8 mouse cellular contexts compared by ENCODE assay signal in the genomic region with DNA sequence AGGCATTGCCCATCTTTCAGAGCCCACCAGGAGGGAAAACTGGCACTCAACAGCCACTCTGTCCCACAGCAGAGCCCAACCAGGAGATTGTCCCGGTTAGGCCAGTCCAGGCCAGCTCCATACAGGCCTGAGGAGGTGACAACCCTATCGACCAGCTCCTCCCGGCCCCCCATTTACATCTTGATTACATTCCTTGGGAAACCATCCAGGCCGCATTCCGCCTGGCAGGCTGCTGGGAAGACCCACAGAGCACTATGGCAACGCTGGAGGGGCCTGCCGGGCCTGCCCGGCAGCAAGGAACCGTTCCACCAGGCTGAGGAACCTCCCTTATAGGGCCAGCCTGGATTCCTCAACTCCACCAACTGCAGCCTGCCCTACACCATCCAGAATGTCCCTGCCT.
DNase-seq lines count a peak whose midpoint lies in the region; ATAC-seq lines count a peak whose summit lies in the region.

No protein-coding gene starts in this region.

- no peak overlapping the region for H3K9ac ChIP-seq in embryonic facial prominence, embryonic 13.5 days
- no peak overlapping the region for H3K9ac ChIP-seq in heart, embryonic 16.5 days (ENCODE audit: low read length)

- 18% methylated on average over 9 of the region's 9 CpGs for WGBS in embryonic facial prominence, embryonic 13.5 days
- 14% methylated on average over 9 of the region's 9 CpGs for WGBS in heart, embryonic 16.5 days

- H3K9me3 ChIP-seq in embryonic facial prominence, embryonic 13.5 days, result no peaks in the 10 kb centered on the region
- no peaks in the 10 kb centered on the region for H3K9me3 ChIP-seq in heart, embryonic 16.5 days (replicated peaks; ENCODE audit: control insufficient read depth, low read length)

- peak overlapping the region; percentile 76 for H3K27ac ChIP-seq in embryonic facial prominence, embryonic 13.5 days
- H3K27ac ChIP-seq in heart, embryonic 16.5 days (ENCODE audit: low read length), result peak overlapping the region; percentile 73

- no peaks in the 10 kb centered on the region for H3K36me3 ChIP-seq in embryonic facial prominence, embryonic 13.5 days
- no peaks in the 10 kb centered on the region for H3K36me3 ChIP-seq in heart, embryonic 16.5 days (ENCODE audit: control insufficient read depth, insufficient read depth)

- ATAC-seq in embryonic facial prominence, embryonic 13.5 days (ENCODE audit: insufficient number of reproducible peaks, insufficient read depth, low FRiP score, low TSS enrichment, low read depth), result peak; percentile 75
- ATAC-seq in heart, embryonic 16.5 days (replicated peaks; ENCODE audit: extremely low read depth, insufficient read depth, low FRiP score), result peak; percentile 92
- no peak for ATAC-seq in cerebellum, adult (ENCODE audit: insufficient number of reproducible peaks, low FRiP score, low TSS enrichment)

- peaks cover 14% of the 10 kb centered on the region; the same call in 1 of the 2 replicates for H3K4me1 ChIP-seq in embryonic facial prominence, embryonic 13.5 days
- peaks cover 22% of the 10 kb centered on the region for H3K4me1 ChIP-seq in heart, embryonic 16.5 days (ENCODE audit: control insufficient read depth, insufficient read depth, low read length)

- H3K27me3 ChIP-seq in embryonic facial prominence, embryonic 13.5 days, result peaks cover 76% of the 10 kb centered on the region
- peaks cover 4% of the 10 kb centered on the region for H3K27me3 ChIP-seq in heart, embryonic 16.5 days (ENCODE audit: control insufficient read depth, insufficient read depth, low read length)

- DNase-seq in left cerebral cortex, postnatal 4 days, result peak; percentile 77
- DNase-seq in left cerebral cortex, postnatal 25 days (ENCODE audit: low spot score in 2 of 2), result no peak
- DNase-seq in kidney, postnatal 36 days, result peak; percentile 46 to 59
- peak; percentile 64 for DNase-seq in retina, embryonic 14.5 days (ENCODE audit: low spot score)
- no peak for DNase-seq in frontal cortex, postnatal 25 days (ENCODE audit: low spot score in 2 of 2)

- H3K4me2 ChIP-seq in embryonic facial prominence, embryonic 13.5 days, result no peak overlapping the region
- H3K4me2 ChIP-seq in heart, embryonic 16.5 days (ENCODE audit: low read depth, low read length), result no peak overlapping the region

- no peak overlapping the region for H3K4me3 ChIP-seq in embryonic facial prominence, embryonic 13.5 days
- H3K4me3 ChIP-seq in heart, embryonic 16.5 days (ENCODE audit: low read length), result no peak overlapping the region

- intact Hi-C loops in left cerebral cortex, postnatal 4 days (cut with DNase I), result no loop called here
- intact Hi-C loops in left cerebral cortex, postnatal 25 days (cut with DNase I), result loop anchor here (10.0 kb wide), 1 partner anchor 289 kb away; no protein-coding TSS in a partner anchor

Comparison
In these comparisons a context has a peak if more than half of its experiments do, and no peak if none do; other contexts are left out.
1. DNase-seq: peak in left cerebral cortex, postnatal 4 days (single experiment), kidney, postnatal 36 days (2 of 2) and retina, embryonic 14.5 days (single experiment); none in left cerebral cortex, postnatal 25 days (0 of 2) and frontal cortex, postnatal 25 days (0 of 2).